Mouse (Mus musculus) midbrain, embryonic 16.5 days (tissue): ENCODE data around the gene Atg4d. TPM values are rescaled to one million over a fixed set of nuclear protein-coding genes. Genes with fewer than 3 reads are reported as not detected.
"Not testable (repeated sequence)": the region's sequence is repeated elsewhere in the genome, so short reads cannot be mapped to it uniquely, and the experiment has no call there.

Experiments used
- ATAC-seq: fragments of 200-750 bp; cut with Nextera tagmentation; 2 replicates; pipeline ENCODE4 v1.8.0; 2017; ENCODE audit warnings: moderate TSS enrichment
- H3K27ac ChIP-seq: fragments of 300-500 bp; sonication (generic); 2 replicates; pipeline ENCODE4 v1.5.1; 2014; ENCODE audit warnings: mild to moderate bottlenecking, low read length, mixed read lengths
- H3K27me3 ChIP-seq: fragments of 300-500 bp; sonication (generic); 2 replicates; pipeline ENCODE4 v1.6.1; 2014; ENCODE audit warnings: low read depth, low read length, mixed read lengths; ENCODE audit not compliant: control insufficient read depth, insufficient read depth
- H3K36me3 ChIP-seq: fragments of 300-500 bp; sonication (generic); 2 replicates; pipeline ENCODE4 v1.6.1; 2014; ENCODE audit warnings: mild to moderate bottlenecking, low read length, moderate library complexity, mixed read lengths; ENCODE audit not compliant: control insufficient read depth, insufficient read depth
- H3K4me1 ChIP-seq: fragments of 300-500 bp; sonication (generic); 2 replicates; pipeline ENCODE4 v1.6.1; 2014; ENCODE audit warnings: mild to moderate bottlenecking, low read length, mixed read lengths; ENCODE audit not compliant: control insufficient read depth, insufficient read depth
- H3K4me2 ChIP-seq: fragments of 300-500 bp; sonication (generic); 2 replicates; pipeline ENCODE4 v1.6.1; 2014; ENCODE audit warnings: mild to moderate bottlenecking, low read length, mixed read lengths
- H3K4me3 ChIP-seq: fragments of 300-500 bp; sonication (generic); 2 replicates; pipeline ENCODE4 v1.5.1; 2014; ENCODE audit warnings: low read depth, mild to moderate bottlenecking, low read length, moderate library complexity, mixed read lengths
- H3K9ac ChIP-seq: fragments of 300-500 bp; sonication (generic); 2 replicates; pipeline ENCODE4 v1.6.1; 2014; ENCODE audit warnings: low read depth, low read length, mixed read lengths
- H3K9me3 ChIP-seq: fragments of 300-500 bp; sonication (generic); replicated peaks from 2 replicates; pipeline ENCODE4 v1.6.1; 2014; ENCODE audit warnings: mild to moderate bottlenecking, low read length, mixed read lengths; ENCODE audit not compliant: control insufficient read depth, poor library complexity, severe bottlenecking
- WGBS: fragments of 180-500 bp; shearing (Covaris S2); extraction: QIAGEN DNeasy Blood & Tissue Kit; methylation state at CpG from one replicate; pipeline ENCODE4 v1.1.7; 2014; 5-methylcytosine and 5-hydroxymethylcytosine counted together
- polyA plus RNA-seq: library from polyadenylated mRNA; unstranded; fragments of >200 nt; fragmentation: Nextera tagmentation; extraction: Ambion mirVana; gene quantifications from 2 replicates; pipeline ENCODE4 v1.2.1, GENCODE M21; 2015

Atg4d gene
- polyA plus RNA-seq = 43.0 and 47.9 TPM in 2 replicates

- under 1% methylated on average over 49 of the region's 49 CpGs for WGBS
- peaks cover 18% of the 10 kb centered on the region for H3K4me1 ChIP-seq
- H3K9me3 ChIP-seq = no peaks in the 10 kb centered on the region
- ATAC-seq = peak; percentile 96
- peak within 1 kb of the TSS; percentile 93 for H3K9ac ChIP-seq
- H3K4me3 ChIP-seq = peak within 1 kb of the TSS; percentile 93
- peak within 1 kb of the TSS; percentile 92 for H3K4me2 ChIP-seq
- peak within 1 kb of the TSS; percentile 78 for H3K27ac ChIP-seq
- H3K27me3 ChIP-seq = no peaks in the 10 kb centered on the region
- H3K36me3 ChIP-seq = peaks cover 6% of the 10 kb centered on the region; the same call in 1 of the 2 replicates
Measured at GRCm38 (mm10) chr9:21265000-21265561, at the start of gene Atg4d. Atg4d (plus strand) TSS chr9:21265293.

- Histone ChIP-seq H3K36me3 (peaks cover 5% of the 10 kb centered on the region; the same call in 1 of the 2 replicates), H3K9me3 (no peaks in the 10 kb centered on the region), H3K27me3 (no peaks in the 10 kb centered on the region), H3K27ac (no peak overlapping the region), H3K4me2 (no peak overlapping the region), H3K4me3 (no peak overlapping the region), H3K4me1 (peaks cover 10% of the 10 kb centered on the region), H3K9ac (no peak overlapping the region)
- WGBS = 67% methylated on average over 25 of the region's 25 CpGs
- ATAC-seq = no peak
Measured at GRCm38 (mm10) chr9:21216050-21216841, 48.8 kb upstream of the Atg4d start.

DNA sequence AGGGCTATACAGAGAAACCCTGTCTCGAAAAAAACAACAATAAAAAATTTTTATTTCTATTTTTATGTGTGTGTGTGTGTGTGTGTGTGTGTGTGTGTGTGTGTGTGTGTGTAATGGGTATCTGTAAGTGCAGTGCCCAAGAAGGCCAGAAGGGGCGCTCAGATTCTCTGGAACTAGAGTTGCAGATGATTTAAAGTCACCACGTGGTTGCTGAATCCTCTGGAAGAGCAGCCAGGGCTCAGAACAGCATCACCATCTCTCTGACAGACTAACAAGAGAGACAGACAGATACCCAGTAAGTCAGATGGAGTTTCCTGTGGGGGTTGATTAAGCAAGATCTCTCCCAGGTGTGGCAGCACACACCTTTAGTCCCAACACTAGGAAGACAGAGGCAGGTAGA is 45.3 kb upstream of the Atg4d start:
- Histone ChIP-seq H3K36me3 (no peaks in the 10 kb centered on the region), H3K4me3 (no peak overlapping the region), H3K4me1 (peaks cover 10% of the 10 kb centered on the region), H3K9me3 (no peaks in the 10 kb centered on the region), H3K4me2 (no peak overlapping the region), H3K27me3 (no peaks in the 10 kb centered on the region), H3K9ac (no peak overlapping the region), H3K27ac (no peak overlapping the region)
- WGBS = 51% methylated on average over 3 of the region's 3 CpGs
- ATAC-seq = no peak

- peak overlapping the region; percentile 56 for H3K4me2 ChIP-seq
- peak overlapping the region; percentile 26 for H3K4me3 ChIP-seq
- H3K27me3 ChIP-seq = no peaks in the 10 kb centered on the region
- no peak overlapping the region for H3K9ac ChIP-seq
- H3K9me3 ChIP-seq = no peaks in the 10 kb centered on the region
- H3K4me1 ChIP-seq = peaks cover 10% of the 10 kb centered on the region
- no peaks in the 10 kb centered on the region for H3K36me3 ChIP-seq
- peak; percentile 92 for ATAC-seq
- no peak overlapping the region for H3K27ac ChIP-seq
- 16% methylated on average over 21 of the region's 21 CpGs for WGBS
Measured at GRCm38 (mm10) chr9:21220490-21221382, 44.4 kb upstream of the Atg4d start.

GRCm38 (mm10) chr9:21221383-21221929 is 43.6 kb upstream of the Atg4d start:
- Histone ChIP-seq H3K4me3 (no peak overlapping the region), H3K9me3 (no peaks in the 10 kb centered on the region), H3K4me2 (no peak overlapping the region), H3K9ac (no peak overlapping the region), H3K27me3 (no peaks in the 10 kb centered on the region), H3K36me3 (no peaks in the 10 kb centered on the region), H3K4me1 (peaks cover 7% of the 10 kb centered on the region), H3K27ac (no peak overlapping the region)
- ATAC-seq = peak; percentile 15; the same call in 1 of the 2 replicates
- 13% methylated on average over 7 of the region's 7 CpGs for WGBS

DNA sequence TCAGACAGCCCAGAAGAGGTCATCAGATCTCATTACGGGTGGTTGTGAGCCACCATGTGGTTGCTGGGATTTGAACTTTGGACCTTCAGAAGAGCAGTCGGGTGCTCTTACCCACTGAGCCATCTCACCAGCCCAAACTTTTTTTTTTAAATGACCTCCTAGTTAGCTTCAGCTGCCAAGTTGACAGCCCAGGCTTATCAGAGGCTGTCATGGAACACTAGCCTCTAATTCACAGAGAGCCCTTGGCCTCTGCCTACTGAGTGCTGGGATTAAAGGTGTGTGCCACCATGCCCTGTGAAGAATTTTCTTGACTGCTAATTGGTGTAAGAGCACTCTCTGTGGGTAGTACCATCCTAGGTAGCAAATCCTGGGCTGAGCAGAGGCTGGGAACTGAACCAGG is 41.6 kb upstream of the Atg4d start:
- H3K36me3 ChIP-seq, H3K9me3 ChIP-seq, H3K27ac ChIP-seq, H3K4me2 ChIP-seq, H3K27me3 ChIP-seq, H3K9ac ChIP-seq, ATAC-seq, H3K4me3 ChIP-seq: not testable (repeated sequence)
- 85% methylated on average over 1 of the region's 2 CpGs for WGBS
- peaks cover 13% of the 10 kb centered on the region for H3K4me1 ChIP-seq

GRCm38 (mm10) chr9:21223906-21224305 is 41.2 kb upstream of the Atg4d start:
- no peaks in the 10 kb centered on the region for H3K27me3 ChIP-seq
- H3K9me3 ChIP-seq = no peaks in the 10 kb centered on the region
- no peak overlapping the region for H3K4me2 ChIP-seq
- no peak overlapping the region for H3K4me3 ChIP-seq
- H3K9ac ChIP-seq = no peak overlapping the region
- H3K36me3 ChIP-seq = no peaks in the 10 kb centered on the region
- no peak for ATAC-seq
- WGBS = 93% methylated on average over 6 of the region's 6 CpGs
- peaks cover 13% of the 10 kb centered on the region for H3K4me1 ChIP-seq
- no peak overlapping the region for H3K27ac ChIP-seq

DNA sequence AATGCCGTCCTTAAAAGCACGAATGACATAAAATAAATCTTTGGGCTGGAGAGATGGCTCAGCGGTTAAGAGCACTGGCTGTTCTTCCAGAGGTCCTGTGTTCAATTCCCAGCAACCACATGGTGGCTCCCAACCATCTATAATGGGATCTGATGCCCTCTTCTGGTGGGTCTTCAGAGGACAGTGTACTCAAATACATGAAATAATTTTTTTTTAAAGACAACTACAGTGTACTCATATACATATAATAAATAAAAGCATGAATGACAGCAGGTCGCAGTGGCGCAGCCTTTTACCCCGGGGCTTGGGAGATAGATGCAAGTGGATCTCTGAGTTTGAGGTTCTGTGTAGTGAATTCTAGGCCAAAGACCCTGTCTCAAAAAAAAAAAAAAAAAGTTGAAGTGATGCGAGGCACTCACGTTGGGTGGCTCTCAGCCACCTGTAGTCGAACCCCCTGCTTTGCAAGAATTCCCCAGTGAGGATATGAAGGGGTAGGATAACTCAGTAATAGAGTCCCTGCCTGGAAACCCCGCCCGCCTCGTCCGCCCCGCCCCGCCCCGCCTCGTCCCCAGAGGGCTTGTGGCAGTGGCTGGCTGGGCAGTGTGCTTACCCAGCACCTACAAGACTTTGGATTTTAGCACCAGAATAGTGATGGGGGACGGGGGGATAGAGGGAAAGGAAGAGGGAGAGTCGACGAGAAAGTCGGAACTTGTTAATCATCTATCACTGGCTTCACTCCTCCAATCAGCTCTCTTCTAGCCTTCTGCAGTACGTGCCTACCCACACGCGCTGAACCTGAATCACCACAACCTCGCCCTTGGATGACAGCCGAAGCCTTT is 40.3 kb upstream of the Atg4d start:
- 24% methylated on average over 26 of the region's 26 CpGs for WGBS
- no peak for ATAC-seq
- Histone ChIP-seq H3K27me3 (no peaks in the 10 kb centered on the region), H3K9me3 (no peaks in the 10 kb centered on the region), H3K36me3 (peaks cover 3% of the 10 kb centered on the region; the same call in 1 of the 2 replicates), H3K4me1 (peaks cover 13% of the 10 kb centered on the region), H3K4me3 (peak overlapping the region; percentile 4), H3K4me2 (peak overlapping the region; percentile 40), H3K9ac (no peak overlapping the region), H3K27ac (no peak overlapping the region)
